Mouse (Mus musculus): ENCODE data around the gene Ptprn2.

DNA sequence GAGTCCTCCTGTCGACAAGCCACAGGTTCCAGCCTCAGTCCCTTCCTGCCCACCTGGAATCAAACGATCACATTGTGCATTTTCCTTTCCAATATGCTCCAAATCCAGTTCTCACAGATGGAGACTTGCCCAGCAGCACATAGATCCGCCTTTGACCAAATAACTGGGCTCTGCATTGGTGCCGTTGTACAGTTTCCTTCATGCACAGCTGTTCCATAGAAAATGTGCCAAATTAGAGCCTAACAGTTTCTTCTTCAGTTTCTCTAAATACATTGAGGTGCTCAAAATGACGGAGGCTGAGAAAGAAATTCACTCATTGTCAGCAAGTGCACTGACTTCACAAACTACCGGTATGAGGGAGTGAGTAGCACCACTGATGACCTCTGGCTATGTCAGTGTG, 826.6 kb downstream of the Ptprn2 start:
- no peak for TF ChIP-seq CTCF (IDR thresholded peaks at IDR 0.05; ENCODE audit: borderline replicate concordance, extremely low read depth, insufficient read depth, insufficient read length)
- TF ChIP-seq POLR2A (IDR thresholded peaks at IDR 0.05; ENCODE audit: borderline replicate concordance, extremely low read depth, insufficient read depth, insufficient read length, poor library complexity, severe bottlenecking), result no peak
